Mouse (Mus musculus): ENCODE results near the gene Ift52. TPM values are rescaled to one million over a fixed set of nuclear protein-coding genes. Genes with fewer than 3 reads are reported as not detected.

Gene Ift52
- polyA plus RNA-seq, 1 experiment from 2014 or later = 59.3 TPM

DNA sequence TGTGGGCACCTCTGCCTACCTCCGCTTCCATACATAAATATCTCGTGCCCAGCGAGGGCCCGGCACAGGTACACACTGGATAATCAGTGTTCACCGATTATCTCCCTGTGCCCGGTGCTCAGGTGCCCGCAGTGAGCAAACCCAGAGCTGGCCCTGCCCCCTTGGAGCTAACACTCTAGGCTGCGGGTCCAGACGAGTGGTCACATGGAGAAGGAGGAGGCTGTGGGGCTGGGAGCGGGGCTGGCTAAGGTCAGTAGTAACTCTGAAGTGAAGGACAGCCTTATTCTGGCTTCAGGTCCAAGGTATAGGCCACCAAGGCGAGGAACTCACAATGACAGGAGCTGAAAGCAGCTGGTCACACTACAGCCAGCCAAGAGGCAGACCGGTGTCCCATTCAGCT is 57.7 kb downstream of the Ift52 start:
- no peak overlapping the region for H3K4me2 ChIP-seq
- H3K27me3 ChIP-seq = no peaks in the 10 kb centered on the region
- ATAC-seq (ENCODE audit: insufficient number of reproducible peaks, insufficient read depth, low FRiP score, low TSS enrichment, low read depth) = no peak
- no peaks in the 10 kb centered on the region for H3K9me3 ChIP-seq
- no peaks in the 10 kb centered on the region for H3K4me1 ChIP-seq (replicated peaks)
- H3K4me3 ChIP-seq (replicated peaks) = no peak overlapping the region
- no peak overlapping the region for H3K27ac ChIP-seq
- H3K9ac ChIP-seq (replicated peaks) = no peak overlapping the region
- peaks cover 78% of the 10 kb centered on the region for H3K36me3 ChIP-seq
- WGBS = 93% methylated on average over 12 of the region's 12 CpGs

DNA sequence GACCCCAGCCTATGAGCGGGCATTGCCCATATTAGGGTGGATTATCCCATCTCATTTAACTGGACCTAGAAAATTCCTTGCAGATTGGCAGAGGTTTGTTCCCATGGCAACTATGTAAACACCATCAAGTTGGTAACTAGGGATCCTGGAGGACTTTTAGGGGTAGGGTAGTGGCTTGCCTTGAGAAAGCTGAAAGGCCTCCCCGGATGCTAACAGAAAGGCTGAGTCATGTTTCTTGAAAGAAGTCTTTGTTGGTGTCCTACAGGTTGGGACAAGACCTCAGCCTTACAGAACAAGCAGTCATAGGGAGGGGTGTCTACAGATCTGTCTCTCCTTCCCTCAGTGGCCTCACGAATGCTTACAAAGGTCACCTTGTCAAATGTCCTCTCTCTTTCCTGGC is 58.1 kb downstream of the Ift52 start:
- Histone ChIP-seq H3K9ac (replicated peaks) (no peak overlapping the region), H3K36me3 (peaks cover 76% of the 10 kb centered on the region), H3K4me3 (replicated peaks) (no peak overlapping the region), H3K27me3 (no peaks in the 10 kb centered on the region), H3K4me2 (no peak overlapping the region), H3K27ac (no peak overlapping the region), H3K9me3 (no peaks in the 10 kb centered on the region), H3K4me1 (replicated peaks) (no peaks in the 10 kb centered on the region)
- 86% methylated on average over 3 of the region's 3 CpGs for WGBS
- no peak for ATAC-seq (ENCODE audit: insufficient number of reproducible peaks, insufficient read depth, low FRiP score, low TSS enrichment, low read depth)

DNA sequence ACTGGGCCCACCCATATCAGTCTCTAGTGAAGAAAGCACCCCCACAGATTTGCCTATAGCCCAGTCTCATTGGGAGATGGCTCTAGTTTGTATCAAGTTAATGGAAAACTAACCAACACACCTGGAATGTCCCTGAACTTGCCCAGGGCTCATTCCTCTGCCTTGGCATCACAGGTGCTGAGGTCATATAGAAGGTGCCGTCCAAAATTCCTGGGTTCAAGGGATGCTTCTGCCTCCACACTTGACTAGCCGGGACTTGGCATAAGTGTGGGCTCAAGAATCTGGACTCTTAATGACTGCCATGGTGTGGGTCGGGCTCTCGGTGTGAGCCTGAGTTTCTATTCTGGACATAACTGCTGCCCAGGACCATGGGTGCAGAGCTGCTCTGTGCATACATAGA is 61.9 kb downstream of the Ift52 start:
- Histone ChIP-seq H3K9ac (replicated peaks) (no peak overlapping the region), H3K27ac (no peak overlapping the region), H3K4me2 (no peak overlapping the region), H3K36me3 (peaks cover 65% of the 10 kb centered on the region), H3K4me3 (replicated peaks) (no peak overlapping the region), H3K4me1 (replicated peaks) (no peaks in the 10 kb centered on the region), H3K27me3 (no peaks in the 10 kb centered on the region), H3K9me3 (no peaks in the 10 kb centered on the region)
- 97% methylated on average over 4 of the region's 4 CpGs for WGBS
- no peak for ATAC-seq (ENCODE audit: insufficient number of reproducible peaks, insufficient read depth, low FRiP score, low TSS enrichment, low read depth)

DNA sequence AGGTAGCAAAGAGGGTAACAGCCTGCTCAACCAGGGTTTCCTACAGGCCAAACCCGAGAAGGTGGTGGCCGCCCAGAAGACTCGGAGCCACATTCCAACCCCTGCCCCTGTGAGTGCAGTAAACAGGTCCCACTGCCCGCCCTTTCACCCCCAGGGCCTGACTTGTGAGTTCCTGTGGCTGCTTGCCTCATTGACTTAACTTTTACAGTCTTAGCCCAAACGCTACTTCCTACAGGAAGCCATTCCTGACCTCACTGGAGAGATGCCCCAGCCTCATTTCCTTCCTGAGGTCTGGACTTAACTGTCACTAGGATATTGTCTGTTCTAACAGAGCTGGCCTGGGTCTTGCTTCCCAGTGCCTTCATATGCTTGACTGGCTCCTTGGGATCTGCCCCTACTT is 65.4 kb downstream of the Ift52 start:
- WGBS = 57% methylated on average over 5 of the region's 5 CpGs
- Histone ChIP-seq H3K9me3 (no peaks in the 10 kb centered on the region), H3K4me3 (replicated peaks) (no peak overlapping the region), H3K36me3 (peaks cover 39% of the 10 kb centered on the region), H3K4me2 (no peak overlapping the region), H3K9ac (replicated peaks) (no peak overlapping the region), H3K27ac (no peak overlapping the region), H3K27me3 (no peaks in the 10 kb centered on the region), H3K4me1 (replicated peaks) (no peaks in the 10 kb centered on the region)
- no peak for ATAC-seq (ENCODE audit: insufficient number of reproducible peaks, insufficient read depth, low FRiP score, low TSS enrichment, low read depth)

DNA sequence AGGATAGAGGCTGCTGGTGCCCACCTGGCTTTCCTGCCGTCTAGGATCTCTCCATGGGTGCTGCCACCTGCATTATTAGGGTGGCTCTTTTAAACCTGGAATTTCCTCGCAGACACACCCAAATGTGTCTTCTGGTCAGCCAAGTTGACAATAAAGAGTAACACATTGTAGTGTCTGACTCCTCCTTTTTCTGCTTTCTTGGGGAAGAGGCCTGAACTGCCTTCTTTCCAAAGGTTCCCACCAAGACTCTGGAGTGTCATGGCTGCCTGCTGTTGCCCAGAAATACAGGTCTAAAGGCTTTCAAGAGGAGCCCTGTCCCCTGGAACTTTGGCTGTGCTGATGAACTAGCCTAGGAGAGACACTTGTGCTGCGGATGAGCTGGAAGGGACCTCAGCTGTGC is 67.4 kb downstream of the Ift52 start:
- no peaks in the 10 kb centered on the region for H3K9me3 ChIP-seq
- no peak for ATAC-seq (ENCODE audit: insufficient number of reproducible peaks, insufficient read depth, low FRiP score, low TSS enrichment, low read depth)
- H3K4me2 ChIP-seq = no peak overlapping the region
- no peak overlapping the region for H3K4me3 ChIP-seq (replicated peaks)
- 95% methylated on average over 3 of the region's 3 CpGs for WGBS
- no peaks in the 10 kb centered on the region for H3K27me3 ChIP-seq
- no peak overlapping the region for H3K9ac ChIP-seq (replicated peaks)
- peaks cover 22% of the 10 kb centered on the region for H3K36me3 ChIP-seq
- no peaks in the 10 kb centered on the region for H3K4me1 ChIP-seq (replicated peaks)
- no peak overlapping the region for H3K27ac ChIP-seq

DNA sequence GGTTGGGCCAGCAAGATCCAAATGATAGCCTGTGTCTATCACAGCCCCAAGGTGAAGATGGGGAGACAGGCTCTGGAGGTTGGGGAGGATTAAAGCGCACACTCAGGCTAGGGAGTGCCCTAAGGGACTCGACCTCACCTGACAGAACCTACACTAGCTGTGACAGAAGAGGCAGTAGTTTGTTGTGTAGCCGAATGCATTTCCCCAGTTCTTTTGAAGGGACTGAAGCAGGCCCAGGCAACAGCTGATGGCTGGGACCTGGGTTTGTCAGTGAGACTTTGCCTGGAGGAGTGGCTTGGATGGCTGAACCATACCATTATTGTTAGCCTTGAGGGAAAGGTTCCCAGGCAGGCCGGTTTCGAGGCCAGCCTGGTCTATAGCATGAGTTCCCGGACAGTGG is 67.9 kb downstream of the Ift52 start:
- Histone ChIP-seq H3K4me1 (replicated peaks) (no peaks in the 10 kb centered on the region), H3K27me3 (no peaks in the 10 kb centered on the region), H3K9me3 (no peaks in the 10 kb centered on the region), H3K4me2 (no peak overlapping the region), H3K27ac (no peak overlapping the region), H3K4me3 (replicated peaks) (no peak overlapping the region), H3K9ac (replicated peaks) (no peak overlapping the region), H3K36me3 (peaks cover 18% of the 10 kb centered on the region)
- 86% methylated on average over 6 of the region's 6 CpGs for WGBS
- ATAC-seq (ENCODE audit: insufficient number of reproducible peaks, insufficient read depth, low FRiP score, low TSS enrichment, low read depth) = no peak

DNA sequence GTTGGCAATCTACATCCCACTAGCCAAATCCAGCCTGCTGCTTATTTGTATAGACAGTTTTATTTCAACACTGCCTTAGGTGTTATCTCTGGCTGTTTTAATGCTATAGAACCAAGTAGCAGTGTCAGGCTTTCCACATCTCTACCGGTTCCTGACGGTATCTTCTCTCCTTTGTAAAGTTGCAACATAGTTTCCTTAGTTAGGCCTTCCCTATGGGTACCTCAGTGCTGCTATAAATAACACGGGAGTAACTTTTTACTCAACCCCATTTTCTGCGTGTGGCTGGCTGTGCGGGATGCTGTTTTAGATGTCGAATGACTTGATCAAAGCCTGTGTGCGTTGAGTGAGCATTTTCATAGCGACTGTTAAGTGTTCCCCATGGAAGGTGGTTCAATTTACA is 69.4 kb downstream of the Ift52 start:
- WGBS = 76% methylated on average over 8 of the region's 8 CpGs
- H3K4me3 ChIP-seq (replicated peaks) = no peak overlapping the region
- H3K4me1 ChIP-seq (replicated peaks) = no peaks in the 10 kb centered on the region
- H3K36me3 ChIP-seq = peaks cover 9% of the 10 kb centered on the region; the same call in 1 of the 2 replicates
- no peaks in the 10 kb centered on the region for H3K9me3 ChIP-seq
- ATAC-seq (ENCODE audit: insufficient number of reproducible peaks, insufficient read depth, low FRiP score, low TSS enrichment, low read depth) = no peak
- H3K27ac ChIP-seq = no peak overlapping the region
- no peak overlapping the region for H3K9ac ChIP-seq (replicated peaks)
- no peak overlapping the region for H3K4me2 ChIP-seq
- H3K27me3 ChIP-seq = no peaks in the 10 kb centered on the region

DNA sequence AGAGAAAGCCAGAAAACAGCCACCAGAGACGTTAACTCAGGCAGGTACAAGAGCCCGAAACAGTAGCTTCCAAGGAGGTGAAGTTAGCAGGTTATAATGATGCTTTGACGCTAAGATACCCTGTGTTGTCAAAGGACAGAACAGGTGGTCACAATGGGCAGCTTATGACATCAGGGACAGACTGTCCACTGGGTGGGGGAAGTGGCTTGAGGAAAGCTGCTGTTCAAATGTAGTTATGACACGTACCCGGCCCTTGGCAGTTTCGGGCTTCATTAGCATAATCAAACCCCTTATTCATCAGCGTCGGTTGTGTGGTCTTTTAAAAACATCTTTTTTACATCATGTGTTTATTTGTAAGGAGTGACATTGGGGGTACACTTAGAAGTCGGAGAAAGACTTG is 70.6 kb downstream of the Ift52 start, which contains the start of gene Gtsf1l:
TSS of gene Gtsf1l (minus strand) at position 128 of the 400 bp plus-strand sequence.
- Histone ChIP-seq H3K27me3 (no peaks in the 10 kb centered on the region), H3K9me3 (no peaks in the 10 kb centered on the region), H3K9ac (replicated peaks) (no peak within 1 kb of the TSS), H3K4me2 (no peak within 1 kb of the TSS), H3K4me3 (replicated peaks) (no peak within 1 kb of the TSS), H3K4me1 (replicated peaks) (no peaks in the 10 kb centered on the region), H3K27ac (no peak within 1 kb of the TSS), H3K36me3 (peaks cover 5% of the 10 kb centered on the region; the same call in 1 of the 2 replicates)
- 87% methylated on average over 9 of the region's 9 CpGs for WGBS
- no peak for ATAC-seq (ENCODE audit: insufficient number of reproducible peaks, insufficient read depth, low FRiP score, low TSS enrichment, low read depth)

DNA sequence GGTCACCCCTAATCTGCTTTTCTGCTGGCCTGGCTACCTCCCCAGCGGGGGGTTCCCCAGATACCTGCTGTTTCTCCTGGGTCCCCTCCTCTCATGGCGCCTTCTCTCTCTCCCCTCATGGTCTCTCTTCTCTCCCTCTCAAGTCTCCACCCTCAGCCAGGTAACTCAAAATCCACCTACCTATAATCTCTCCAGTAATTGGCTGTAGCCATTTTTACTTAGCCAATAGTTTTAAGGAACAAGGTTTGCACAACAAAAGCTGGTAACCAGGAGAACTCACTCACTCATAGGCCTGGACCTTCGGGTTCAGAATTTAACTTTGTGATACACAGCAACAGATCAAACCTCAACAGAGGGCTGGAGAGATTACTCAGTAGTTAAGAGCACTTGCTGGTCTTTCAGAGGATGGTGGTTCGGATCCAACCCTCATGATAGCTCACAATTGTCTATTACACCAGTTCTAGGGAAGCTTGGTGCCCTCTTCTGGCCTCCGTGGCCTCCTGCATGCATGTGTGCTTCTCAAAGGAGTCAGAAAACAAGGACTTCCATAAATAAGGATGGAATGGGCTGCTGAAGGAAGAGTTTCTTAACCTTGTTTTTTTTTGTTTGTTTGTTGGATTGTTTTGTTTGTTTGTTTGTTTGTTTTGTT is 72.4 kb downstream of the Ift52 start:
- Histone ChIP-seq H3K27me3 (no peaks in the 10 kb centered on the region), H3K9ac (replicated peaks) (no peak overlapping the region), H3K4me1 (replicated peaks) (no peaks in the 10 kb centered on the region), H3K36me3 (no peaks in the 10 kb centered on the region; the same call in 1 of the 2 replicates), H3K9me3 (no peaks in the 10 kb centered on the region), H3K27ac (no peak overlapping the region), H3K4me3 (replicated peaks) (no peak overlapping the region), H3K4me2 (no peak overlapping the region)
- 74% methylated on average over 5 of the region's 5 CpGs for WGBS
- no peak for ATAC-seq (ENCODE audit: insufficient number of reproducible peaks, insufficient read depth, low FRiP score, low TSS enrichment, low read depth)

DNA sequence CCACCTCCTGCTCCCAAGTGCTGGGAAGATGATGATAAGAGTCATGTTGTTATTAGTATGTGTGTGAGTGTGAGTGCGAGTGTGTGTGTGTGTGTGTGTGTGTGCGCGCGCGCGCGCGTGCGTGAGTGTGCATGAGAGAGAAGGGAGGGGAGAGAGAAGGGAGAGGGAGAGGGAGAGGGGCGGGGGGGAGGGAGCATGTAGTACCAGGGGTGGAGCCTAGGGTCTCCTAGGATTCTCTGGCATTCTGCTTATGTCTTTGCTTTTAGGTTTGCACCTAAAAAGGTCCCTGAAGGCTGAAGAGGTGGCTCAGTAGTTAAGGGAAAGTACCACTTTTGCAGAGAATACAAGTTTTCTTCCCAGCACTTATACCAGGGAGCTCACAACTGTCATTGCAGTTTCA is 77.8 kb downstream of the Ift52 start:
- H3K27ac ChIP-seq = no peak overlapping the region
- ATAC-seq (ENCODE audit: insufficient number of reproducible peaks, insufficient read depth, low FRiP score, low TSS enrichment, low read depth) = no peak
- 92% methylated on average over 10 of the region's 10 CpGs for WGBS

More for the DNA sequence above, 77.8 kb downstream of the Ift52 start:
- no peak overlapping the region for H3K9ac ChIP-seq (replicated peaks)
- 0 out of 2 replicates have a peak, but pooled peaks cover 6% of the 10 kb centered on the region for H3K4me1 ChIP-seq (replicated peaks)
- no peaks in the 10 kb centered on the region for H3K36me3 ChIP-seq
- no peak overlapping the region for H3K4me2 ChIP-seq
- H3K4me3 ChIP-seq (replicated peaks) = no peak overlapping the region
- no peaks in the 10 kb centered on the region for H3K9me3 ChIP-seq
- 0 out of 2 replicates have a peak, but pooled peaks cover 4% of the 10 kb centered on the region for H3K27me3 ChIP-seq
